Mouse (Mus musculus): ENCODE measurements around the gene Syngr3.

Syngr3 gene

DNA sequence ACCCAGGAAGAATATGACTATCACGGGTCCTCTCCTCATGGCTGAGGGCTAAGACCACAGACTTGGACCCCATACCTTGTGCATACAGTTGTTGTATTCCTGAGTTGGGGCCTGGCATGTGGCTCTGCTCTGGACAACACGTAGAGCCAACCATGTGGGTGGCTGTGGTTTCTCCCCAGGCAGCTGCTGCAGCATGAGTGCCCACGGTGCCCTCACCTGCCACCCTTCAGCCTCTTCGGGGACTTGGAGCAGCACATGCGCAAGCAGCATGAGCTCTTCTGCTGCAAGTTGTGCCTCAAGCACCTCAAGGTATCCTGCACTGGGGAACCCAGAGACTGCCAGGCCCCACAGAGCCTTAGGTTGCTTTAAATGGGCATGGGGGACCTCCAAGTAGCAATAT, 12.9 kb downstream of the Syngr3 start:
- 89% methylated on average over 5 of the region's 5 CpGs for WGBS

GRCm38 (mm10) chr17:24676187-24676586, 13.6 kb downstream of the Syngr3 start:
- 50% methylated on average over 2 of the region's 2 CpGs for WGBS

DNA sequence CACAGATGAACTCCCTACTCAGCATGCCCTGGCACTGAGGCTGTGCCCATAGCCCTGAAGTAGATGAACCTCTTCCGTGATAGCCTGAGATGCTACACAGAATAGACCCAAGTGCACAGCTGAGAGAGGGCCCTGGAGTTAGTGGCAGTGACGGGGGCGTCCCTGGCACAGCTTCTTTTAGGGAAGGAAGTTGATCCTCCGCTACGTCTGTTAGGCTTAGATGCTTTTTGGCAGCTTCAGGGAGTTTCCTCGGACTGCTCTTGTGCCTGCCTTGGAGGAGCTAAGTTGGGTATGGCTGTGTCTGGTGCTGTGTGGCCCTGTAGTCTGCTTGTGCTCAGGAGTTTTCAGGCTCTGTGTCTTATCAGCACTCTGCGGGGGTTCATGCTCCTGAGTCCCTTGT, 15.5 kb downstream of the Syngr3 start:
- 31% methylated on average over 7 of the region's 7 CpGs for WGBS

DNA sequence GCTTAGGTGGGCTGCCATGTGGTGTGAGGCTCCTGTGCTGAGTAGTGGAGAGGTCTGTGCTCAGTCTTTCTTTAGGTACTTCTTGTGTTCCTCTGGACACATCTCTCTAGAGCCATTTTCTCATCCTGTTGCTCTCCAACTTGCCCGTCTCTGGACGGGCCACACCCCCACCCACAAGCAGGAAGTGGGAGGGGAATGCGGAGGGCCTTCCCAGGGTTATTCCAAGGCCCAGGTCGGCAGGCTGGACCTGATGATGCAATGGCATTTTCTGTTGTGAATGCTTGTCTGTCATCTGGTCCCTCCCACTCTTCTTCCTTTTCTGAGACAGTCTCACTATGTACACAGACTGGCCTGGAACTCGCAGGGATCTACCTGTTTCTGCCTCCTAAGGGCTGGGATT, 17.6 kb downstream of the Syngr3 start:
- WGBS = 27% methylated on average over 5 of the region's 5 CpGs

DNA sequence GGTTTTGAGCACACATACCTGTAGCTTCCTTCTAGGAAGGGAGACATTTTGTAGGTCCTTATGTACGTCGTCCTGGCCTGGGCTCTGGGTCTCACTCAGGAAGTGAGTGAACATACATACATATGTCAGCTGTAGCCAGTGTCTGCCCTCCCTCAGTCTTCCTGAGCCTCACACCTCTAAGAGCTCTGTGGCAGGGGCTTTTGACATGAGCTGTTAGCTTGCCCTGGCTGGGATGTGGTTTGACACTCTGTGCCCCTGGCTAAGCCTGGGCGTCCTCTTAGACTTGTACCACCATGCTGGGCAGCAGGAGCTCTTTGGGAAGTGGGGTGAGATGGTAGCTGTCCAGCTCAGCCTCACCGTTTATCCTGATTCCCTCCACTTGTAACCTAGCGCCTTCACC, 18.4 kb downstream of the Syngr3 start:
- WGBS = 73% methylated on average over 5 of the region's 5 CpGs

- 5% methylated on average over 8 of the region's 8 CpGs for WGBS
Measured at GRCm38 (mm10) chr17:24670246-24670844, 19.4 kb downstream of the Syngr3 start.

- WGBS = under 1% methylated on average over 80 of the region's 80 CpGs
Measured at GRCm38 (mm10) chr17:24669545-24670245, 20.1 kb downstream of the Syngr3 start, which contains the start of gene Zfp598. Gene Zfp598 (plus strand): TSS chr17:24669687.

DNA sequence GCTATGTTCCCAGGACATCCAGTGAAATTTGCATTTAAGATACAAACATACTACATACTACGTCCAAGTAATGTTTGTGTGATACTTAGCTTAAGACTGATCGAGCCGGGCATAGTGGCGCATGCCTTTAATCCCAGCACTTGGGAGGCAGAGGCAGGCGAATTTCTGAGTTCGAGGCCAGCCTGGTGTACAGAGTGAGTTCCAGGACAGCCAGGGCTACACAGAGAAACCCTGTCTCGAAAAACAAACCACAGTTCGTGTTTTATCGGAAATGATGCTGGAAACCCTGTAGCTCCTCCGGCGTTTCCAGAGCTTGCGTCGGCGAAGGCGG, 20.6 kb downstream of the Syngr3 start:
- 7% methylated on average over 15 of the region's 15 CpGs for WGBS

GRCm38 (mm10) chr17:24667416-24667815, 22.3 kb downstream of the Syngr3 start:
- 19% methylated on average over 6 of the region's 6 CpGs for WGBS

DNA sequence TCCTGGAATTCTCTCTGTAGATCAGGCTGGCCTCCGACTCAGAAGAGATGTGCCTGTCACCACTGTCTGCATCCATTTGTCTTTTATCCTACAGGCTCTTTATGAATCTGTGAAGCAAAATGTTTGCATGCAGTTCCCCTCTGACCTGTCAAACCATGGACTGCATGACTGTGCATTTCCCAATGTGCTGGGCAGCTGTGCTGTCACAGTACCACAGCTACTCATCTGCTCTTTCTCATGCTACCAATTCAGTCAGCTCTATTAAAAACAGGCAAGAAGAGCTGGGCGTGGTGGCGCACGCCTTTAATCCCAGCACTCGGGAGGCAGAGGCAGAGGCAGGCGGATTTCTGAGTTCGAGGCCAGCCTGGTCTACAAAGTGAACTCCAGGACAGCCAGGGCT, 22.7 kb downstream of the Syngr3 start:
- 78% methylated on average over 7 of the region's 7 CpGs for WGBS

GRCm38 (mm10) chr17:24658017-24658758, 31.6 kb downstream of the Syngr3 start, which contains the start of gene Npw:
Gene Npw (minus strand): TSS chr17:24658457.
- WGBS = 5% methylated on average over 47 of the region's 47 CpGs

GRCm38 (mm10) chr17:24654969-24655368, 34.8 kb downstream of the Syngr3 start:
- 85% methylated on average over 4 of the region's 4 CpGs for WGBS

- 8% methylated on average over 19 of the region's 19 CpGs for WGBS
Measured at GRCm38 (mm10) chr17:24653967-24654710, 35.6 kb downstream of the Syngr3 start.

GRCm38 (mm10) chr17:24651835-24652234, 37.9 kb downstream of the Syngr3 start:
- WGBS = 61% methylated on average over 3 of the region's 3 CpGs

DNA sequence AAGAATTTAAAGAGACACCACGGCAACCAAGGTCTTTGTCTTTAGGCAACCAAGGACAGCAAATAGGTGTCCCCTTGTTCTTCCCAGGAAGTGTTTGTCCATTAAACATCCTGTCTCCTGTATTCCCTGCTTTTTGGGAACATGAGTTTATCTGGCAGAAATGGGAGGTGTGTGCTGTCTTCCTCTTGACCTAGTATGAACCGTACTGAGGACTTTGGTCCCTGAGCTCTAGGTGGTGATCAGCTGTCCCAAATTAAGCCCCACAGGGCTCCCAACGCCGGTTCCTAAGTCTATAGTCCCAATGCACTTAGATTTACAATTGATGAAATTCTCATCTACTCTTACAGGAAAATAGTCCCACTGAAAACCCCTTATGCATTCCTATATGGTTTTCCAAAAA, 39.0 kb downstream of the Syngr3 start:
- 75% methylated on average over 4 of the region's 4 CpGs for WGBS

GRCm38 (mm10) chr17:24650070-24650616, 39.6 kb downstream of the Syngr3 start, which contains the start of gene Slc9a3r2:
Gene Slc9a3r2 (minus strand): TSS chr17:24650327.
- WGBS = 1% methylated on average over 41 of the region's 41 CpGs

DNA sequence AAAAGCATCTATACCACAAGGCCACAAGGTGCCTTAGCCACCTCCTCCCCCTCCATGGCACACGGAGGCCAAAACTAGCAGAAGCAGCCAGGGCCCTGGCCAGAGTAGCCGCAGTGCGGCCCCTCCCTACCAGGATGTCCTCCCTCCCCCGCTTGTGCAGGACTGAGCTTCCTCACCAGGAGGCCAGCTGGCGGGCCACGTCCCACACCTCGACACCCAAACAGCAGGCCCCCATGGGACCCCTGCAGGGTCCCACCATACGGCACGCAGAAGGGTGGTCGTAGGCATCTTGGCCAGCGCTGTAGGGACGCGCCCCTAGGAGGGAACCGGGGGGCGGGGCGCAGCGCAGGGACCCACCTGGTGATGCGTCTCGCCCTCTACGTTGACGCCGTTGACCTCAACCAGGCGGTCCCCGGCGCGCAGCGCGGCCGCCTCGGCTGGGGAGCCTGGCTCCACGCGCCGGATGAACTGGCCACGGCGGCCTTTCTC, 40.1 kb downstream of the Syngr3 start:
- 2% methylated on average over 35 of the region's 35 CpGs for WGBS

DNA sequence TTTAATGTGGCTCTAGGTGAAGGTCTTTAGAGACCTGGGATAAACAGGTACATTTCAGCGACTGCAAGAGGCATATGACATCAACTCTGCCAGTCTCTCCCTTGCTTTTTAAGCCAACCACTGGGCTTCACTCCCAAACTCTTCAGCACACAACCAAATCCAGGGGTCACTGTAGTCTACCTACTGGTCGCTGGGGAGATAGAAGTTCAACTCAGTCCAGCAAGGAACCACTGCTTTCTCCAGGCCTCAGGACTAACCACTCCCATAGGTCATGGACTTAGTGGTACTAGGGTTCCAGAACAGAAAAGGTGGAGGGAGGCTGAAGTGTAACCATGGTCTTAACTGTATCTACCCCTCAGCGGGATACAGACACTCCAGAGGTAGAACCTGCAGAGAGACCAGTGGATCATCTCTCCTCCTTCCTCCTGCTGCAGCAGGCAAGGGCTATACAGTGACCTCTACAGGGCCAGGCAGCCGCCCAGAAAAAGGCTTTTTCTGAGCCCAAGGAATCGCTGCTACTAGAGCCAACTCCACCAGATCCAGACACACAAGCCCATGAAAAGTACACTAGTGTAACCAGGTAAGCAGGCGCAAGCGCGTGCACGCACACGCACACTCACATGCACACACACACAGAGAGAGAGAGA, 40.9 kb downstream of the Syngr3 start:
- WGBS = 63% methylated on average over 10 of the region's 10 CpGs

- 74% methylated on average over 11 of the region's 11 CpGs for WGBS
Measured at GRCm38 (mm10) chr17:24647493-24647892, 42.3 kb downstream of the Syngr3 start.

DNA sequence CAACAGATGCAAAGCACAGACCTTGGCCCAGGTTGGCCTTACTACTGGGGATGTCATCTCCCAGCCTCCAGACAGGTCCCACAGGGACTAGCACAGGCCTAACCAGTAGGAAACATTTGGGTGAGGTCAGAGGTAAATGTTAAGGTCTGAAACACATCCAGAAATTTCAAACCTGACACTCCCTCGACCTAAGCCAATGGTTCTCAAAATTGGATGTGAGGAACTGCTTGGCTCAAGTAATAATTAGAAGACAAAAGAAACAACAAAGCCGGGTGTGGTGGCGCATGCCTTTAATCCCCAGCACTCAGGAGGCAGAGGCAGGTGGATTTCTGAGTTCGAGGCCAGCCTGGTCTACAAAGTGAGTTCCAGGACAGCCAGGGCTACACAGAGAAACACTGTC, 43.4 kb downstream of the Syngr3 start:
- WGBS = 74% methylated on average over 4 of the region's 4 CpGs

- 72% methylated on average over 3 of the region's 3 CpGs for WGBS
Measured at GRCm38 (mm10) chr17:24645916-24646315, 43.8 kb downstream of the Syngr3 start.
